Mouse (Mus musculus) CH12.LX (cell line): ENCODE data around the gene Cdc45.

ENCODE experiments used
- BHLHE40 ChIP-seq: IDR thresholded peaks from 2 replicates; pipeline ENCODE4 v1.6.1; 2011; ENCODE audit warnings: mild to moderate bottlenecking, low read depth, low read length, improper control_type of control experiment
- CTCF ChIP-seq, 2 experiments: IDR thresholded peaks in 1 of 2; conservative IDR thresholded peaks in 1 of 2; 2 replicates each; pipeline ENCODE4 v1.5.1; 2011 to 2012; ENCODE audit warnings: low read depth in 2 of 2, low read length in 2 of 2, improper control_type of control experiment in 1 of 2, inconsistent platforms in 1 of 2, mild to moderate bottlenecking in 1 of 2, moderate library complexity in 1 of 2
- E2F4 ChIP-seq: IDR thresholded peaks from 2 replicates; pipeline ENCODE4 v1.6.1; 2011; ENCODE audit warnings: low read depth, low read length, improper control_type of control experiment; ENCODE audit not compliant: insufficient replicate concordance
- EP300 ChIP-seq: IDR thresholded peaks from 2 replicates; pipeline ENCODE4 v1.6.1; 2011; ENCODE audit warnings: low read length, improper control_type of control experiment
- HCFC1 ChIP-seq: IDR thresholded peaks from 2 replicates; pipeline ENCODE4 v1.6.1; 2012; ENCODE audit warnings: low read depth, mild to moderate bottlenecking, inconsistent platforms, low read length, improper control_type of control experiment
- MAFK ChIP-seq: IDR thresholded peaks from 2 replicates; pipeline ENCODE4 v1.6.1; 2011; ENCODE audit warnings: low read length, improper control_type of control experiment; ENCODE audit not compliant: insufficient replicate concordance
- POLR2A ChIP-seq: IDR thresholded peaks from 2 replicates; pipeline ENCODE4 v1.6.1; 2011; ENCODE audit warnings: low read depth, mild to moderate bottlenecking, improper control_type of control experiment, low read length
- SMC3 ChIP-seq: IDR thresholded peaks from 2 replicates; pipeline ENCODE4 v1.6.1; 2011; ENCODE audit warnings: low read depth, low read length, improper control_type of control experiment
- UBTF ChIP-seq: IDR thresholded peaks from 2 replicates; pipeline ENCODE4 v1.6.1; 2012; ENCODE audit warnings: low read depth, mild to moderate bottlenecking, inconsistent platforms, low read length, improper control_type of control experiment, moderate library complexity
- ZKSCAN1 ChIP-seq: IDR thresholded peaks from 2 replicates; pipeline ENCODE4 v1.6.1; 2012; ENCODE audit warnings: low read depth, inconsistent platforms, low read length, improper control_type of control experiment, borderline replicate concordance

DNA sequence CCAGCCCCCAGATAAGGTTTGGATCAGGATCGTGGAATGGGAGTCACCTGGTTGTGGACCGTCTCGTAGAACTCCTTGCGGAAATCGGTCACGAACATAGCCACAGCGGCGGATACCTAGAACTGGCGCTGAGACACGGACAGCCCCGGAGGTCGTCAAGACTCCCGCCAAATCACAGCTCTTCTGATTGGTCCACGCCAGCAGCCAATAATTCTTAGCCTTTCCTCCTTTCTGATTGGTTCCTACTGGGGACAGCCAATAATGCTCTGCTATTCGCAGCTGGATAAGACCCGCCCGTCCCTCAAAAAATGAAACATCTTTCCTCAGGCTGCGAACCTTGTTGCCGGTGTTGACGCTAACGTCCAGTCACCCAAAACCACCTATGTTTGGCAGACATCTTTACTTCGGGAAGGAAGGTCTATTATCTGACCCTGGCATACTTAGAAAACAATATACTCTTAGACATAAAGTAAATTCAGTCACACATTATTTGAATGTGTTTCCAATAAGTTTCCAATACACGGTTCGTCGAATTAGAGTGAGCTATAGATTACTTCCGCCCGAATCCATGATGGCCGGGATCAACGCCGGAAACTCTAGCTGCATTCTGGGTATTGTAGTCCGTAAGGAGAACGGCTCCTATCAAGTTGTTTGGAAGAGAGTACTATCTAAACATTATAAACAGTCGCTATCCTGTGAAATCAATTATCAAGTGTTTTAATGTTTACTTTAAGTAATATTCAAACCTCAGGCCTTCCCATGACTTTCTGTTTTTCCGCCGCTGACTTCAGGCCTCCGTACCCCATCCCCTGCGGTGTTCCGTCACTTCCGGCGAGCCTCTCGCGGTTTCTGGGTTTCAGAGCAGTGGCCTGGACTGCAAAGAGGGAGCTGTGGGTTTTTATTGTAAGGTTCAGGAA, at the start of gene Cdc45, which contains the start of gene Ufd1:
- TF ChIP-seq POLR2A = peak; percentile 98
- TF ChIP-seq CTCF (conservative IDR thresholded peaks at IDR 0.05 in 1 of 2, IDR thresholded peaks at IDR 0.05 in 1 of 2; ENCODE audit: low read depth in 2 of 2, low read length in 2 of 2) = no peak
- no peak for TF ChIP-seq EP300
- peak; percentile 91 for TF ChIP-seq HCFC1
- TF ChIP-seq BHLHE40 = no peak
- no peak for TF ChIP-seq MAFK
- TF ChIP-seq UBTF = no peak
- TF ChIP-seq E2F4 = peak; percentile 89; the same call in 1 of the 2 replicates
- no peak for TF ChIP-seq SMC3
- no peak for TF ChIP-seq ZKSCAN1
